Mouse (Mus musculus) ES-Bruce4 (cell line): ENCODE results near the gene Chchd6.

ENCODE experiments used
- CTCF ChIP-seq: IDR thresholded peaks from one replicate; pipeline ENCODE4 v1.8.1; 2011; ENCODE audit warnings: low read depth, low read length
- EP300 ChIP-seq: IDR thresholded peaks from 2 replicates; pipeline ENCODE4 v1.6.1; 2011; ENCODE audit warnings: low read depth, low read length; ENCODE audit not compliant: insufficient read depth
- POLR2A ChIP-seq: IDR thresholded peaks from one replicate; pipeline ENCODE4 v1.8.1; 2011; ENCODE audit warnings: low read length; ENCODE audit not compliant: insufficient read depth

DNA sequence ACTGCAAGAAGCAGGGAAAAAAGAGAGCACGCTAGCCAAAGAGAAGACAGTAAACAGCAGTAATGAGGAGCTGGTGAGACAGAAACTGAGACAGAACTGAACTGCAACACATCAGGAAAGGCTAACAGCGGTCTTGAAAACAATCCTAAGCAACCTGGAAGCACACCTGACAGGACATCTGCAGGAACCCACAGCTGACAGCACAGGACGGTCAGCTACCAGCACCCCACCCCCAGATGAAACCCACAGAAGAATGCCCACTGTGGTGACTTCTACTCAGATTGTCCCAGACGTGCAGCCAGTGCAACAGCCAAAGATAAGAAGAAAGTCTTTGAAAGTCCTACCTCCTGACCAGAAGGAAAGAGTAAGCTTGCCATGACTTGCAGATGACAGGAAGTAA, 103.1 kb downstream of the Chchd6 start:
- TF ChIP-seq CTCF: no peak
- TF ChIP-seq EP300: no peak
- no peak for TF ChIP-seq POLR2A
